Mouse (Mus musculus) intestine, embryonic 15.5 days (tissue): ENCODE data around the gene Svs4. TPM values are rescaled to one million over a fixed set of nuclear protein-coding genes. Genes with fewer than 3 reads are reported as not detected.
"Not testable (repeated sequence)": the region's sequence is repeated elsewhere in the genome, so short reads cannot be mapped to it uniquely, and the experiment has no call there.

Source experiments
- ATAC-seq: fragments of 200-750 bp; cut with Nextera tagmentation; 2 replicates; pipeline ENCODE4 v1.8.0; 2017; ENCODE audit warnings: moderate TSS enrichment, moderate library complexity
- H3K27ac ChIP-seq: fragments of 300-500 bp; sonication (generic); 2 replicates; pipeline ENCODE4 v1.5.1; 2015; ENCODE audit warnings: mild to moderate bottlenecking, inconsistent platforms
- H3K27me3 ChIP-seq: fragments of 300-500 bp; sonication (generic); replicated peaks from 2 replicates; pipeline ENCODE4 v1.6.1; 2015; ENCODE audit warnings: inconsistent platforms
- H3K36me3 ChIP-seq: fragments of 300-500 bp; sonication (generic); 2 replicates; pipeline ENCODE4 v1.6.1; 2015; ENCODE audit warnings: inconsistent platforms
- H3K4me1 ChIP-seq: fragments of 300-500 bp; sonication (generic); replicated peaks from 2 replicates; pipeline ENCODE4 v1.6.1; 2015; ENCODE audit warnings: inconsistent platforms
- H3K4me2 ChIP-seq: fragments of 300-500 bp; sonication (generic); replicated peaks from 2 replicates; pipeline ENCODE4 v1.6.1; 2015; ENCODE audit warnings: mild to moderate bottlenecking, inconsistent platforms
- H3K4me3 ChIP-seq: fragments of 300-500 bp; sonication (generic); replicated peaks from 2 replicates; pipeline ENCODE4 v1.5.1; 2015; ENCODE audit warnings: inconsistent platforms
- H3K9ac ChIP-seq: fragments of 300-500 bp; sonication (generic); 2 replicates; pipeline ENCODE4 v1.6.1; 2015; ENCODE audit warnings: inconsistent platforms
- H3K9me3 ChIP-seq: fragments of 300-500 bp; sonication (generic); 2 replicates; pipeline ENCODE4 v1.6.1; 2016; ENCODE audit warnings: inconsistent platforms
- WGBS: fragments of 180-500 bp; shearing (Covaris S2); methylation state at CpG from one replicate; pipeline ENCODE4 v1.1.7; 2015; 5-methylcytosine and 5-hydroxymethylcytosine counted together
- polyA plus RNA-seq: library from polyadenylated mRNA; unstranded; fragments of >200 nt; fragmentation: Nextera tagmentation; extraction: Ambion mirVana; gene quantifications from 2 replicates; pipeline ENCODE4 v1.2.1, GENCODE M21; 2015

Gene Svs4
- polyA plus RNA-seq, result not detected in 2 replicates

DNA sequence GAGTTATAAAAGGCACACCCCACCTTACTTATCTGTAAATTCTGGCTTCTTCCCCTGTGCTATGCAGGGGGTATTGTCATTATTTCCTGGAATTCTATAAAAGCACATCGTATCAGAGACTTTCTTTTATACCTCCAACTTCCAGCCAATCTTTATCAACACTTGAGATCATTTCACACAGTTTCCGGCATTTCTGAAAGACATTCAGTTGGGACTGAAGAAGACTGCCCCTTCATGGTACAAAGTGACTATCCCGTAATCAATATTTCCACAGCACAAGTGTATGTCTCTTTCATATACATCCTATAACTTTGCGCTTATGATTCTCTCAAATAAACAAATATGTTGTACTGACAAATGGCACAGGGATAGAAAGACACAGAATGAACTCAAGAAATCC is at the start of gene Svs4:
Gene Svs4, minus strand, starts transcription at position 101 of the 400 bp plus-strand sequence.
- ATAC-seq, result no peak
- no peak within 1 kb of the TSS for H3K9ac ChIP-seq
- no peaks in the 10 kb centered on the region for H3K4me1 ChIP-seq
- H3K27ac ChIP-seq, result no peak within 1 kb of the TSS
- H3K4me2 ChIP-seq, result no peak within 1 kb of the TSS
- no peaks in the 10 kb centered on the region for H3K9me3 ChIP-seq
- no peaks in the 10 kb centered on the region for H3K27me3 ChIP-seq
- H3K36me3 ChIP-seq, result no peaks in the 10 kb centered on the region
- WGBS, result 91% methylated on average over 4 of the region's 4 CpGs
- H3K4me3 ChIP-seq, result no peak within 1 kb of the TSS

DNA sequence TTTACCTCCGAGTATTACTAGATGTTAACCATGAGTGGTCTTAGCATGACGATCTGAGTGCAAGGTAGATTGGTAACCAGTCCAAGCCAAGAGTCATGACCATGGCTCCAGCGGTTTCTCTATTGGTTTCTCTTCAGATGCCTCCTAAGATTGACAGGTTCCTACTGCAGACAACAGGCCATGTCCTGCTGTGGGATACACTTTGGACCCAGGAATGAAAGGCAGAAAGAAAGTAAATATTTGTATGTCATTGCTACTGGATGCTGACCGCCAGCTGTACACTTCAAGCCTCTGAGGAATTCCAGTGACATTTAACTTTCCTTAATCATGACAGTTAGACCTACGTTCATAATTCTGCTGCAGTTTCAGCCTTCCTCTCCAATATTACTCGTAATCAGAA is 42.7 kb upstream of the Svs4 start:
- H3K27ac ChIP-seq, result no peak overlapping the region
- H3K4me1 ChIP-seq, result no peaks in the 10 kb centered on the region
- no peaks in the 10 kb centered on the region for H3K9me3 ChIP-seq
- no peak overlapping the region for H3K4me3 ChIP-seq
- H3K9ac ChIP-seq, result no peak overlapping the region
- WGBS, result 82% methylated on average over 6 of the region's 6 CpGs
- no peaks in the 10 kb centered on the region for H3K27me3 ChIP-seq
- ATAC-seq, result no peak
- H3K36me3 ChIP-seq, result no peaks in the 10 kb centered on the region
- H3K4me2 ChIP-seq, result no peak overlapping the region

DNA sequence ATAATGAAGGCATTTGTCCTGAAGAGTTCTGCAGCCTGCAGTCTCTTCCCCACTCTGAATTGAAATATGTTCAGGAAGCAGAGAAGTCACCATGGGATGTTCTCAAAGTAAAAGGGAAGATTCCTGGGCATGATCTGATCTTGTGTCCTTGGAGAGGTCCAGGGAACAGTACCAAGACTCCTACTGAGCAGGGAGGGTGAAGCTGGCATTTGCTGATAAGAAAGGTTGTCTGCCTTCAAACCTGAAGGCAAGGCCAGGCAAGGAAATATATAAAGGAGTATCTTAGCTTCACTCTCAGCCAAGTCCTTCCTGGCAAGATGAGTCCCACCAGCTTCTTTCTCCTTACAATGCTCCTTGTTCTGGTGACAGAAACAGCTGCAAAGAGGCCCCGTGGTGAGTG is 38.2 kb upstream of the Svs4 start, which contains the start of gene Svs6:
Gene Svs6, plus strand, starts transcription at position 301 of the 400 bp plus-strand sequence.
- not testable (repeated sequence) for H3K9ac ChIP-seq, H3K9me3 ChIP-seq, H3K27ac ChIP-seq, H3K36me3 ChIP-seq, H3K4me2 ChIP-seq, H3K27me3 ChIP-seq, ATAC-seq, H3K4me3 ChIP-seq, H3K4me1 ChIP-seq
- WGBS, result 79% methylated on average over 1 of the region's 1 CpGs

DNA sequence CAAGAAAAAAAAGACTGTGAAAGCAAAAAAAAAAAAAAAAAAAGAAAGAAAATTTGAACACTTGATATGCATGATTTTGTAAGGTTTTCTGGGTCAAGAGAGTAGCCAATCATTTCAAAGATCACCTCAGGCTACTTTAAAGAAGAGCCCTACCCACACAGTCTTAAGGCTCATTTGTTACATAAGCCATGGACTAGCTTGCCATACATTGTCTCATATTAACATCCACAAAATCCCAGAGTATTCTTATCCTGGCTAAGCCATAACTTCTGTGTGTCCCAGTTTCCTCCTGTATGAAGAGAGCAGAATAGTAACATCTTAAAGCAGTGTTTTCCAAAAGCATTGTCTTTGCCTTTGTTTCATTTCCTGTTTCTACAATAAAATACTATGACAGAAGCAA is 37.2 kb upstream of the Svs4 start:
- not testable (repeated sequence) for H3K9me3 ChIP-seq, H3K9ac ChIP-seq, H3K4me3 ChIP-seq, H3K4me2 ChIP-seq, H3K27me3 ChIP-seq, ATAC-seq, H3K4me1 ChIP-seq, H3K27ac ChIP-seq, H3K36me3 ChIP-seq

DNA sequence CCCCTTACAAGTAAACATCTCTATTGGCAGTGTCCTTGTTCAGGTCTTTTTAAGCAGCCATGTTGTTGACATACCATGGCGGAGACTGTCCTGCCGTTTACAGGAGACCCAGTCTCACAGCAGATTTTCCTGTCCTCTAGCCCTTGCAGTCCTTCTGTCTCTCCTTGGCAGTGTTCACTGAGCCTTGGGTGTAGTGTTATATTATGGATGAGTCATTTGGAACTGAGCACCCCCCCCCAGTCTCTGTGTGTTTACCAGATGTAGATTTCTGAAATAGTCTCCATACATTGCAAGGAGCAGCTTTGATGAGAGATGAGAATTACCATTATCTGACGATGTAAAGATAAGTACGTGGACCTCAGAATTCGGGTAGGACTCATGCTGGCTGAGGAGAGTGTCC is 34.3 kb upstream of the Svs4 start:
- Histone ChIP-seq H3K9ac (no peak overlapping the region), H3K4me3 (no peak overlapping the region), H3K4me2 (no peak overlapping the region), H3K27me3 (no peaks in the 10 kb centered on the region), H3K27ac (no peak overlapping the region), H3K36me3 (no peaks in the 10 kb centered on the region), H3K9me3 (no peaks in the 10 kb centered on the region), H3K4me1 (no peaks in the 10 kb centered on the region)
- ATAC-seq, result no peak
- 82% methylated on average over 5 of the region's 5 CpGs for WGBS

DNA sequence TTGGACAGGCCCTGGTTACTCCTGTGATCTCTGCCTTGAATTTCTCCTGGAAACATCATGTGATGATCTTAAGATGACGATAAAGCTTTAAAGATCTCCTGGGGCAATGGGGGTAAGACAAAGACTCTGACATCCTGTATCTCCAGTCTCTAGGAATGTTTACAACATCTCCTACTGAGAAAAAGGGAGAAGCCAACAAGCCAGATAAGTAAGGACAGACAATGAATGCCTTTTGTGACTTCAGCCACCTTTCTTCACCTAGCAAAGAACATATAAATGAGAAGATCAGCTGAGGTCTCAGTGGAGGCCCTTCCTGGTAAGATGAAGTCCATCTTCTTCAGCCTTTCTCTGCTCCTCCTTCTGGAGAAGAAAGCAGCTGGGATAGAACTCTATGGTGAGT is 10.7 kb upstream of the Svs4 start, which contains the start of gene Svs3a:
Gene Svs3a, plus strand, starts transcription at position 301 of the 400 bp plus-strand sequence.
- H3K9me3 ChIP-seq, H3K9ac ChIP-seq, H3K4me2 ChIP-seq, ATAC-seq, H3K27me3 ChIP-seq, H3K4me3 ChIP-seq, H3K36me3 ChIP-seq, H3K27ac ChIP-seq, H3K4me1 ChIP-seq: not testable (repeated sequence)
- WGBS, result 63% methylated on average over 1 of the region's 1 CpGs

DNA sequence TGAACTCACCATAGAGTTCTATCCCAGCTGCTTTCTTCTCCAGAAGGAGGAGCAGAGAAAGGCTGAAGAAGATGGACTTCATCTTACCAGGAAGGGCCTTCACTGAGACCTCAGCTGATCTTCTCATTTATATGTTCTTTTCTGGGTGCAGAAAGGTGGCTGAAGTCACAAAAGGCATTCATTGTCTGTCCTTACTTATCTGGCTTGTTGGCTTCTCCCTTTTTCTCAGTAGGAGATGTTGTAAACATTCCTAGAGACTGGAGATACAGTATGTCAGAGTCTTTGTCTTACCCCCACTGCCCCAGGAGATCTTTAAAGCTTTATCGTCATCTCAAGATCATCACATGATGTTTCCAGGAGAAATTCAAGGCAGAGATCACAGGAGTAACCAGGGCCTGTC is 21.7 kb downstream of the Svs4 start, which contains the start of gene Svs3b:
Gene Svs3b, minus strand, starts transcription at position 101 of the 400 bp plus-strand sequence.
- not testable (repeated sequence) for ATAC-seq, H3K9me3 ChIP-seq, H3K36me3 ChIP-seq, H3K4me3 ChIP-seq, H3K27ac ChIP-seq, H3K9ac ChIP-seq, H3K4me1 ChIP-seq, H3K27me3 ChIP-seq, H3K4me2 ChIP-seq
- 61% methylated on average over 1 of the region's 1 CpGs for WGBS

DNA sequence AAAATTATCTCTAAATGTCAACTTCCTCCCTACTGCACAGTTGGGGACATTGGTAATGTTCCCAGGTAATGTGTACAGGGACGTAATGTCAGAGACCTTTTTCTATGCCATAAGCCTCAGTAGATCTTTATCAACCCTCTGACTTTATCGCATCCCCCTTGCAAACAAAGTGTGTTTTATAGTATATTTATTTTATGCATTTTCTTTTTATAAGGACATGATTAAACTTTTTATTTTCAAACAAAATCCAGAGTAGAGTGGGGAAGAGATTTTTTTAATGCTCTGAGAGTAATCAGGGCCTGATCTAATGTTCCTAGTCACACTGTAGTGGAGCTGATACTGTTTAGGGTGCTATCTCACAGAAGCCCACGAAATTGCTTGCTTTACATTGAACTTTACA is 39.9 kb downstream of the Svs4 start, which contains the start of gene Svs2:
Gene Svs2, minus strand, starts transcription at position 101 of the 400 bp plus-strand sequence.
- ATAC-seq, result no peak
- no peak within 1 kb of the TSS for H3K9ac ChIP-seq
- WGBS, result 83% methylated on average over 3 of the region's 3 CpGs

DNA sequence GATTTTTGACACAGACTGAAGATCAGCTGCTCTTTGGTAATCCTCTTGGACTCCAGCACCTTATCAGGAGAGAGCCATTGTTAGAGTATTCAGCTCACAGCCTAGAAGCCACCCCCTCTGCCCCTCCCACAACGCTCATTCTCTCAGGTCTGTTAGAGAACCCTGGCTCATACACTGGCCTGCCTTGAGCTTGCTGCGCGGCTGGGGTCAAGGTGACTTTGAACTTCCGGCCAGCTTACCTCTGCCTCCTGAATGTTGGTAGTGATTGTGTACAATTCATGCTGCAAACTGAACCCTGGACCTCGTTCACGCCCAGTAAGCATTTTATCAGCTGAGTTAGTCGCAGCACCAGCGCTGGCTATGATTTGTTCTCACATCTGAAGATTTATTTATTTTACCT is 45.6 kb downstream of the Svs4 start:
- no peak overlapping the region for H3K4me2 ChIP-seq
- H3K27me3 ChIP-seq, result no peaks in the 10 kb centered on the region
- 71% methylated on average over 8 of the region's 8 CpGs for WGBS
- H3K36me3 ChIP-seq, result no peaks in the 10 kb centered on the region
- H3K9ac ChIP-seq, result no peak overlapping the region
- no peak overlapping the region for H3K27ac ChIP-seq
- H3K4me3 ChIP-seq, result no peak overlapping the region
- peak; percentile 43 for ATAC-seq
- H3K9me3 ChIP-seq, result no peaks in the 10 kb centered on the region
- no peaks in the 10 kb centered on the region for H3K4me1 ChIP-seq

More for the DNA sequence above, 39.9 kb downstream of the Svs4 start, which contains the start of gene Svs2:
- H3K4me1 ChIP-seq, result no peaks in the 10 kb centered on the region
- H3K27ac ChIP-seq, result no peak within 1 kb of the TSS
- no peaks in the 10 kb centered on the region for H3K9me3 ChIP-seq
- H3K36me3 ChIP-seq, result no peaks in the 10 kb centered on the region
- H3K4me2 ChIP-seq, result no peak within 1 kb of the TSS
- H3K4me3 ChIP-seq, result no peak within 1 kb of the TSS
- H3K27me3 ChIP-seq, result no peaks in the 10 kb centered on the region

DNA sequence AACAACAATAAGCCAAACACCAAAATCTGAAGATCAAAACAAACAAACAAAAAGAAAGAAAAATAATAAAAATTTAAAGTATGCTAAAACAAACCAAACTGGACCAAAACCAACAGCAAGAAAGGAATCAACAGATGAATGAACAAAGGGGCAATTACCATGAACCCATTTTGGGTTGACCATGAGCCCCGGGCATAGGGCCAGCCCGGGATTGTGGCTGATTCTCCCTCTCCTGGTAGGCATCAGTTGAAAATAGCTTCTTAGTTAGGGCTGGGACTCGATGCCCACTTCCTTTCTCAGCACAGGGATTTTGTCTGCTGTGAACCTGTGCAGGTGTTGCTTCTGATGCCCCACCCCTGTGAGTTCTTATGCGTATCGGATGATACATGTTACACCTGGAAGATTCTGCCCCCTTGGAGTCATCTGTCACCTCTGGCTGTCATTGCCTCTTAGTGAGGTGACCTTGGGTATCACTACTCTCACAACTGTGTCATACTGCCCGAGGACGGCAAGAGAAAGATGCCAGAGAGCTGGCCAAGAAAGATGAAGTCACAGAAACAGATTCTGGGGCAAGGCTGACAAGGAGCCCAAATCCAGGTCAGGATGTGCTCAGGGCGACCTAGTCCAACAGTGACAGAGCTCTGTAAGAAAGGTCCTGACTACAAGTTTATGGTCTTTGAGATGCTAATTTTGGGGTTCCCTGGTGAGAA is 49.7 kb downstream of the Svs4 start:
- Histone ChIP-seq H3K4me3 (no peak overlapping the region), H3K4me2 (no peak overlapping the region), H3K36me3 (no peaks in the 10 kb centered on the region), H3K4me1 (no peaks in the 10 kb centered on the region), H3K27ac (no peak overlapping the region), H3K9ac (no peak overlapping the region), H3K9me3 (no peaks in the 10 kb centered on the region), H3K27me3 (no peaks in the 10 kb centered on the region)
- no peak for ATAC-seq
- WGBS, result 85% methylated on average over 8 of the region's 8 CpGs

Other genes starting within 250 kb of the Svs4 start
- gene Stk4, start 208.1 kb downstream of the Svs4 start, polyA plus RNA-seq, result 18.0 and 19.9 TPM in 2 replicates
- 52.8 and 55.4 TPM in 2 replicates for gene Tomm34, start 207.3 kb downstream of the Svs4 start, polyA plus RNA-seq
- gene Kcns1, start 107.3 kb downstream of the Svs4 start, polyA plus RNA-seq, result 0.15 and 0.29 TPM in 2 replicates
- gene Wfdc5, start 95.7 kb downstream of the Svs4 start, polyA plus RNA-seq, result not detected in 2 replicates
- not detected in 2 replicates for gene Wfdc12, start 87.9 kb downstream of the Svs4 start, polyA plus RNA-seq
- not detected in 2 replicates for gene Wfdc15a, start 78.3 kb downstream of the Svs4 start, polyA plus RNA-seq
- gene Wfdc15b, start 56.8 kb downstream of the Svs4 start, polyA plus RNA-seq, result 27.0 and 32.1 TPM in 2 replicates
- not detected in 2 replicates for gene Svs2, start 40.0 kb downstream of the Svs4 start, polyA plus RNA-seq
- gene Svs3b, start 21.8 kb downstream of the Svs4 start, polyA plus RNA-seq, result not detected in 2 replicates
- not detected in 2 replicates for gene Svs3a, start 10.8 kb upstream of the Svs4 start, polyA plus RNA-seq
- gene Svs6, start 38.3 kb upstream of the Svs4 start, polyA plus RNA-seq, result not detected in 2 replicates
- gene Svs5, start 54.3 kb upstream of the Svs4 start, polyA plus RNA-seq, result not detected in 2 replicates
- 2.1 and 2.8 TPM in 2 replicates for gene Slpi, start 110.6 kb upstream of the Svs4 start, polyA plus RNA-seq
- gene Rbpjl, start 124.7 kb upstream of the Svs4 start, polyA plus RNA-seq, result 16.1 and 40.7 TPM in 2 replicates
- gene Matn4, start 126.7 kb upstream of the Svs4 start, polyA plus RNA-seq, result 9.3 and 11.0 TPM in 2 replicates
- 120 and 126 TPM in 2 replicates for gene Sdc4, start 165.4 kb upstream of the Svs4 start, polyA plus RNA-seq
- gene Sys1, start 178.5 kb upstream of the Svs4 start, polyA plus RNA-seq, result 51.1 and 61.9 TPM in 2 replicates
- 9.4 and 18.5 TPM in 2 replicates for gene Gm20458, start 182.5 kb upstream of the Svs4 start, polyA plus RNA-seq
- gene Trp53tg5, start 195.3 kb upstream of the Svs4 start, polyA plus RNA-seq, result not detected in 2 replicates
- 4.7 and 14.8 TPM in 2 replicates for gene Dbndd2, start 207.6 kb upstream of the Svs4 start, polyA plus RNA-seq
- gene Pigt, start 219.1 kb upstream of the Svs4 start, polyA plus RNA-seq, result 62.7 and 65.7 TPM in 2 replicates